Mouse (Mus musculus) hindbrain, embryonic 15.5 days (tissue): ENCODE measurements around the gene Clnk. TPM values are rescaled to one million over a fixed set of nuclear protein-coding genes. Genes with fewer than 3 reads are reported as not detected.

Experiments used
- ATAC-seq: fragments of 200-750 bp; cut with Nextera tagmentation; 2 replicates; pipeline ENCODE4 v1.8.0; 2017; ENCODE audit warnings: low read depth, moderate number of reproducible peaks, moderate TSS enrichment; ENCODE audit not compliant: low FRiP score
- H3K27ac ChIP-seq: fragments of 300-500 bp; sonication (generic); replicated peaks from 2 replicates; pipeline ENCODE4 v1.5.1; 2015; ENCODE audit warnings: mild to moderate bottlenecking, inconsistent platforms
- H3K27me3 ChIP-seq: fragments of 300-500 bp; sonication (generic); 2 replicates; pipeline ENCODE4 v1.6.1; 2015; ENCODE audit warnings: control low read depth, inconsistent platforms
- H3K36me3 ChIP-seq: fragments of 300-500 bp; sonication (generic); 2 replicates; pipeline ENCODE4 v1.6.1; 2015; ENCODE audit warnings: control low read depth, inconsistent platforms
- H3K4me1 ChIP-seq: fragments of 300-500 bp; sonication (generic); replicated peaks from 2 replicates; pipeline ENCODE4 v1.6.1; 2015; ENCODE audit warnings: control low read depth, inconsistent platforms
- H3K4me2 ChIP-seq: fragments of 300-500 bp; sonication (generic); 2 replicates; pipeline ENCODE4 v1.6.1; 2015; ENCODE audit warnings: moderate library complexity, mild to moderate bottlenecking, inconsistent platforms
- H3K4me3 ChIP-seq: fragments of 300-500 bp; sonication (generic); 2 replicates; pipeline ENCODE4 v1.5.1; 2015; ENCODE audit warnings: mild to moderate bottlenecking, inconsistent platforms
- H3K9ac ChIP-seq: fragments of 300-500 bp; sonication (generic); 2 replicates; pipeline ENCODE4 v1.6.1; 2015; ENCODE audit warnings: inconsistent platforms
- H3K9me3 ChIP-seq: fragments of 300-500 bp; sonication (generic); 2 replicates; pipeline ENCODE4 v1.6.1; 2016; ENCODE audit warnings: control low read depth, inconsistent platforms
- WGBS: fragments of 180-500 bp; shearing (Covaris S2); methylation state at CpG from one replicate; pipeline ENCODE4 v1.1.7; 2015; 5-methylcytosine and 5-hydroxymethylcytosine counted together
- polyA plus RNA-seq: library from polyadenylated mRNA; unstranded; fragments of >200 nt; fragmentation: Nextera tagmentation; extraction: Ambion mirVana; gene quantifications from 2 replicates; pipeline ENCODE4 v1.2.1, GENCODE M21; 2015

Clnk gene
- polyA plus RNA-seq, 1 experiment from 2014 or later = 0.09 TPM

DNA sequence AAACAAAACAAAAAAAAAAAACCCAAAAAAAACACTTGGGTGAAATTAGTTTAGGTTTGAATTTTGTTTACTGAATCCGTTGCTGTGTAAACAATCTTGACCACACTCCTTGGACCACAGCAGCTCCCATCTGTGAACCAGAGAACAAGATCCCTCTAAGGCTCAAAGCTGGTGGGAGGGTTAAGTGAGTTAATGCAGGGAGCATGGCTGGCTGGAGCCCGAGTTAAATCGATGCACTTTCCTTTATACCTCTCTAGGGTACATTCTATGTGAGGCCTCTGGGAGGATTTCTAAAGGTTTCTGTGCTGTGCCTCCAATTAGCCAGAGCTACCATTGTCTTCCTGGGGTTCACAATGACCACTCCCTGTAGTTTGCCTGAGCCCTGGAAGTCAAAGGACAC lies 1.2 kb downstream of the Clnk start:
- Histone ChIP-seq H3K4me1 (no peaks in the 10 kb centered on the region; the same call in 1 of the 2 replicates), H3K9me3 (no peaks in the 10 kb centered on the region), H3K4me2 (no peak overlapping the region), H3K27ac (no peak overlapping the region), H3K36me3 (no peaks in the 10 kb centered on the region), H3K4me3 (no peak overlapping the region), H3K27me3 (no peaks in the 10 kb centered on the region), H3K9ac (no peak overlapping the region)
- WGBS = 36% methylated on average over 3 of the region's 3 CpGs
- ATAC-seq = no peak

DNA sequence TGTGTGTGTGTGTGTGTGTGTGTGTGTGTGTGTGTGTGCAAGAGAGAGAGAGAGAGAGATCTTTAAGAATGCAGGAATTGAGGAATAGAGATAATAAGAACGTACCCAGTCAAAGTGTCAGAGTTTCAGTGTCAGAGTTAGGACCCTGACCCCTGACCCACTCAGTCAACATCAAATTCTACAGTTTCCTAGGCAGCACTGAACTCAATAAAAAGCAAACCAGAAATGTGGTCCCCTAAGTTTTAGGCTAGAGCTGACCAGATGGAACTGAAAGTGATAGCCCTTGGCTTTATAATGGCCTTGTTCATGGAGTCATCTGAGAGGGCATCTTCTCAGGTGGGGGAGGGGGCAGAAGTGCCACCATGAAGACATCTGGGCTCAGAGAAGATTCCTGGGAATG lies 1.7 kb downstream of the Clnk start:
- WGBS = 35% methylated on average over 1 of the region's 1 CpGs
- Histone ChIP-seq H3K9me3 (no peaks in the 10 kb centered on the region), H3K27me3 (no peaks in the 10 kb centered on the region), H3K36me3 (no peaks in the 10 kb centered on the region), H3K4me3 (no peak overlapping the region), H3K9ac (no peak overlapping the region), H3K27ac (no peak overlapping the region), H3K4me2 (no peak overlapping the region), H3K4me1 (no peaks in the 10 kb centered on the region)
- no peak for ATAC-seq

DNA sequence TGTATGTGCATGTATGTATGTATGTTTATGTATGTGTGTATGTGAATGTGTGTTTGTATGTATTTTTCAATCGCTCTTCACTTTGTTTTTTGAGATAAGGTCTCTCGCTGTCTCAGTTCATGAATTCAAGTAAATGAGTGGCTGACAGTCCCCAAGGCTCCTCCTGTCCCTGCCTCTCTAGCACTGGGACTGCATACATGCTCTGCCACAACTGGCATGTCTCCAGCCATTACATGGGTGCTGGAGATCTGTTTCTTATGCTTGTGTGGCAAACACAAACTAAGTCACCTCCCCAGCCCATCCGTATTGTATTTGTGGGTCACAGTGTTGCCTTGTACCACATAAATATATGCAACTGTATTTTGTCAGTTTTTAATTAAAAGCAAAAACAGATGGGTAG lies 3.7 kb downstream of the Clnk start:
- H3K27ac ChIP-seq = no peak overlapping the region
- H3K36me3 ChIP-seq = no peaks in the 10 kb centered on the region
- ATAC-seq = no peak
- no peaks in the 10 kb centered on the region for H3K9me3 ChIP-seq
- no peak overlapping the region for H3K4me2 ChIP-seq
- no peak overlapping the region for H3K4me3 ChIP-seq
- WGBS = 96% methylated on average over 3 of the region's 3 CpGs
- no peaks in the 10 kb centered on the region for H3K27me3 ChIP-seq
- no peak overlapping the region for H3K9ac ChIP-seq
- H3K4me1 ChIP-seq = no peaks in the 10 kb centered on the region

DNA sequence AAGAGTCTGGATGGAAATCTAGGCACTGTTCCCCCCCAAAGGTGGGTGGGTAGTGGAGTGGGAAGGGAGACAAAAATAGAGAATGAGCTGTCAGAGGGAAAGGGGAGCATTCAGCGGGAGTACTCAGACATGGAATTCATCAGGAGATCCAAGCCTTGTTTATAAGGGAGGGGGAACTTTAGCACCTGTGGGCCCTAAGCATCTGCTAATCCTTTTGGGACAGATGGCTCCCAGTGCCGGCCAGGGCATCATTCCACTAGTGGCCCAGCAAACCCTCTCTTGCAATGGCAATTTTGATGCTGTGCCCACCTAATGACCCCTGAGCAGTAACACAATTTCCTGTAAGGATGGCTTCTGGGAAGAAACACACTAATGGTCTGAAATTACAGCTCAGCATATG lies 5.0 kb downstream of the Clnk start:
- Histone ChIP-seq H3K4me2 (no peak overlapping the region), H3K4me1 (no peaks in the 10 kb centered on the region), H3K36me3 (no peaks in the 10 kb centered on the region), H3K27me3 (no peaks in the 10 kb centered on the region), H3K9ac (no peak overlapping the region), H3K9me3 (no peaks in the 10 kb centered on the region), H3K4me3 (no peak overlapping the region), H3K27ac (no peak overlapping the region)
- no peak for ATAC-seq
- WGBS = 69% methylated on average over 2 of the region's 2 CpGs

DNA sequence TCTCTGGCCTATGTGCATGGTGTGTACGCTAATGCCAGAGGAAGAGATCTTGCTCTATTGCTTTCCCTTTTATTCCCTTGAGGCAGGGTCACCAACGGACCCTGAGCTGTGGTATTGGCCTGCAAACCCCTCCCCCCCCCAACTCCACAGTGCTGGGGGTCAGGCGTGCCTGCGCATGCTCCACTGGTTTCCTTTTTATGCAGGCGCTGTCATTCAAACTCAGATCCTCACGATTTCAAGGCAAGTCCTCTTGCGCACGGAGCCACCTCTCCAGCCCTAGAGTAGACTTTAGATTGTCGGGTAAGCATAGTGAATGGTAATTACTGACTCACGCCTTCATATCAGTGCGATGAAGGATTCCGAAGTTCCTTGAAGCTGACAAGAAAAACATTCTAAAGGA lies 6.1 kb downstream of the Clnk start:
- no peak for ATAC-seq
- 58% methylated on average over 12 of the region's 12 CpGs for WGBS
- H3K9ac ChIP-seq = no peak overlapping the region
- no peaks in the 10 kb centered on the region for H3K36me3 ChIP-seq
- no peak overlapping the region for H3K27ac ChIP-seq
- no peaks in the 10 kb centered on the region for H3K27me3 ChIP-seq
- no peak overlapping the region for H3K4me2 ChIP-seq
- H3K4me1 ChIP-seq = no peaks in the 10 kb centered on the region
- H3K9me3 ChIP-seq = no peaks in the 10 kb centered on the region
- no peak overlapping the region for H3K4me3 ChIP-seq

DNA sequence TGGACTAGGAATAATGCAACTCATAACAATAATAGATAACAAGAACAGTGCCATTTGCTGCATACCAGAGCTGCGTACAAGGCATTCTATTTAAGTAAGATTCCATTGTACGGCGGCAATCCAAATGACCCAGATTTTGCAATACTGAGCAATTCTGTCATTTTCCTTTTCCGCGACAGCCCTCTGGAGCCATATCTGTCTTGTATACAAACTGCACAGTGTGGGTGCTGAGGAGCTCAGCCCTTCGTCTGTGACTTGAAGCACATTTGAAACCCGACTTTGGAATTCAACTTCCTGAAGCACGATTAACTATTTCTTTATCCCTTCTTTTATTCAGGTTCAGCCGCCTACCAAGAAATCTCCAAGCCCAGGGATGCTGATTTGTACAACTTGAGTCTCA lies 6.6 kb downstream of the Clnk start:
- no peak overlapping the region for H3K4me2 ChIP-seq
- no peak overlapping the region for H3K9ac ChIP-seq
- no peak overlapping the region for H3K4me3 ChIP-seq
- H3K4me1 ChIP-seq = no peaks in the 10 kb centered on the region
- H3K27ac ChIP-seq = no peak overlapping the region
- no peaks in the 10 kb centered on the region for H3K36me3 ChIP-seq
- H3K9me3 ChIP-seq = no peaks in the 10 kb centered on the region
- ATAC-seq = no peak
- 81% methylated on average over 9 of the region's 9 CpGs for WGBS
- H3K27me3 ChIP-seq = no peaks in the 10 kb centered on the region

DNA sequence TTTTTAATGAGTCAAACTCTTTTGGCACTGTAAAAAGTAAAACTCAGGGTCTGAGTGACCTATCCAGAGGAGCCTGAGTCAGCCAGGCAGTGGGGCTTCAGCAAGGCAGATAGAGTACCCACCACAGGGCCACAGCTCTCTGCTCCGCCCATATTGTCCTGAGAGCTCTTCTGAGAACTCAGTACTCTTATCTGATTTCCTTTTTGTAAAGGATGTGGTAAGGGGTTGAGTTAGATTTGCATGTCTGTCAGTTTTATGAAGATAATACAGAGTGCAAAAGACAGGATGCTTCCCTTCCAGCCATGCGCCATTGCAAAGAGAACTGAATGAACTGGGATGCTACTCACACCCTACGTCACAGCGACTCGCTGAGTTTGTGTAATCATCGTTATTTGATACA lies 12.0 kb downstream of the Clnk start:
- Histone ChIP-seq H3K4me3 (no peak overlapping the region), H3K27me3 (no peaks in the 10 kb centered on the region), H3K4me2 (no peak overlapping the region), H3K9me3 (no peaks in the 10 kb centered on the region), H3K4me1 (peaks cover 4% of the 10 kb centered on the region; the same call in 1 of the 2 replicates), H3K9ac (no peak overlapping the region), H3K36me3 (no peaks in the 10 kb centered on the region), H3K27ac (no peak overlapping the region)
- 94% methylated on average over 6 of the region's 6 CpGs for WGBS
- no peak for ATAC-seq

DNA sequence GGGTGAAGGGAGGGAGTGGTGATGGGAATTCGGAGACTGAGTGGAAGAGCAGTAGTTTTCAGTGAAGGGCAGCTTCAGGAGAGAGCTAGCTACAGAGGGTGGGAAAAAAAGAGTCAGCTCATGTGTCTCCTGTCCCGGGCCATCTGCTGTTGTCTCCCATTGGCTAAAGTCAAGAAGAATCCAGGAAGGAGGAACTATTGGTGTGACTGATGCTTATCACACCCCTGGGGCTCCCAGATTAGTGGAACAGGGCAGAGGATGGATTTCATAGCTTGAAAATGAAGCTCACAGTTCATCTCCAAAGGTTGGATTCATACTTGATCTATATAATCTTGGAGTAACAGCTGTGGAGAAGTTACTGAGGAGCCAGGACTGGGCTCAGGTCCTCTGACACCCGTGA lies 13.6 kb downstream of the Clnk start:
- H3K4me2 ChIP-seq = no peak overlapping the region
- H3K9me3 ChIP-seq = no peaks in the 10 kb centered on the region
- H3K27me3 ChIP-seq = no peaks in the 10 kb centered on the region
- H3K4me3 ChIP-seq = no peak overlapping the region
- no peak for ATAC-seq
- no peaks in the 10 kb centered on the region for H3K36me3 ChIP-seq
- no peak overlapping the region for H3K27ac ChIP-seq
- H3K9ac ChIP-seq = no peak overlapping the region
- WGBS = 67% methylated on average over 3 of the region's 3 CpGs
- peaks cover 4% of the 10 kb centered on the region; the same call in 1 of the 2 replicates for H3K4me1 ChIP-seq

DNA sequence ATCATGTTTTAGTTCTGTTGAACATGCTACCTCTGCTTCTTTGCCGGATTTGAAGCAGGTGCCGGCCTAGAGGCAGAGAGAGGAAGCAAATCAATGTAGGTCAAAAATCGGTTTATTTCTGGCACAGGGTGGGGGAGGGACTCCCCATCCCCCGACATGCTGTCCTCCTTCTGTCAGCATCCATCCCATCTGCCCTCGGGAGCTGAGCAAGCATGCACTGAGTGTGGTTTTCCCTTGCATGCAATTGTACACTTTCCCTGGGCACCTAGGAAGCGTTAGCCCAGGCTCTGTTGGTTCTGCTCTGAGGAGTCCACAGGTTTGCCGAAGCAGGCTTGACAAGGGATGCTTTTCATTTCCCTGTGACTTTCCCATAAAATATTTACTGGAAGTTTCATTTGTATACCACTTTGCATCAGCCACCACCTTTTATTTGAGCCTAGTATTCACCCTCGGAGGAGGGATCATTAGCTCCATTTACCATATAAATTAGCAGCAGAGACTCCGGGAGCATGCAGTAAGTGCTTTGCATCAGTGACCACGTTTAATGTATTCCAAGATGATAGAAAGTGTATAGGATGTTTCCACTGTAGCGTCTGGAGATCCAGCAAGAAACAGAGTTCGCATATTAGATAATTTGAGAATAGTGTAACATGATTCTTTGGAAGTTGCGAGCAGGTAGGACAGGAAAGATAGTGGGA lies 14.2 kb downstream of the Clnk start:
- no peak overlapping the region for H3K27ac ChIP-seq
- 54% methylated on average over 13 of the region's 13 CpGs for WGBS
- H3K36me3 ChIP-seq = no peaks in the 10 kb centered on the region
- H3K27me3 ChIP-seq = no peaks in the 10 kb centered on the region
- no peak overlapping the region for H3K9ac ChIP-seq
- H3K9me3 ChIP-seq = no peaks in the 10 kb centered on the region
- H3K4me1 ChIP-seq = peaks cover 4% of the 10 kb centered on the region; the same call in 1 of the 2 replicates
- ATAC-seq = no peak
- H3K4me2 ChIP-seq = no peak overlapping the region
- no peak overlapping the region for H3K4me3 ChIP-seq

DNA sequence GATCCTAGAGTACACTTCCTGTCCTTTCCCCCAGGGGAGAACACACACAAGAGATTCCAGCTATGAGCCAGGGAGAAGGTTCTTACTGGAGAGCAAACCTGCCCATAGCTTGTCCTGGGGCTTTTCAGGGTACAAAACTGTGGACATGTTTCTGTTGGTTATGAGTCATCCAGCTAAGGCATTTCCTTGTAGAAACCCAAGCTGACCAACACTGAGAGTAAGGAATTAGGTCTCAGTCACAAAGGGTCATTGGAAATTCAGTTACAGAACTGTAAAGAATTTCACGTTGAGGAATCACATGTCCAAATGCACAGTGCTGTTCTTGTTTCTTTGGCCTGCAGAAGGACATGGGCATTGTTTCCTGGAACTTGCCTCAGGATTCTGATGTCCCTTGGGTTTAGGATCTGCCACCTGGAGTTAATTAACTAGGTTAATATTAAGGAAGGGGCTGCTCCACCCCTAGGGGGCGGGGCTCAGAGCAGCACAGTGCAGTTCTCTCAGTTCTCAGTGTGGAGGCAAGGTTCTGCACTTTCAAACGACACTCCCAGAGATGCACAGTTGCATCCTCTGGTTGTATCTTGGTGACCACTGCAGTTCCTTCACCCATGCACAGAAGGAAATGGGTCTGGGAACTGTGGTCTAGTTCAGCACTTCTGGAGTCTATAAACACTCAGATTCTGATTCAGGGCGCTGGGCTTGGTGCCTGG lies 18.4 kb downstream of the Clnk start:
- Histone ChIP-seq H3K27ac (no peak overlapping the region), H3K4me2 (no peak overlapping the region), H3K9me3 (no peaks in the 10 kb centered on the region), H3K27me3 (no peaks in the 10 kb centered on the region), H3K9ac (no peak overlapping the region), H3K36me3 (no peaks in the 10 kb centered on the region), H3K4me3 (no peak overlapping the region), H3K4me1 (peaks cover 4% of the 10 kb centered on the region; the same call in 1 of the 2 replicates)
- ATAC-seq = no peak
- 56% methylated on average over 4 of the region's 4 CpGs for WGBS

DNA sequence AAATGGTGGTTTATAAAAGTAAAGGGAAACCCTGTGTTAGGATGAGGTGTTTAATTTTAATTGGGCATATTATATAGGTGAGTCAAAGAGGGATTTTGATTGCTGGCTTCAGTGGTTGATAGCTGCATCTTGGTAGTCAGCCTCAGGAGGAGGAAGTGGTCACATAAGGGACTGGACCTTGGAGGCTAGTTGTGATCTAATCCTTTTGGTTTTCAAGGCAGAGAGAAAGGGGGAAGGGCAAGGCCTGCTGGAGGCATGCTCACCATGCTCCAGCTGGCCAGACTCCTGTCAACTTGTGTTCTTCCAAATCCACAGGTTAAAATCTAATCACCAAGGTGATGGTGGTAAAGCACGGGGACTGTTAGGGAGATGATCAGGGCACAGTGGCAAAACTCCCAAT lies 19.0 kb downstream of the Clnk start:
- Histone ChIP-seq H3K4me1 (peaks cover 4% of the 10 kb centered on the region; the same call in 1 of the 2 replicates), H3K27ac (no peak overlapping the region), H3K27me3 (no peaks in the 10 kb centered on the region), H3K9ac (no peak overlapping the region), H3K9me3 (no peaks in the 10 kb centered on the region), H3K36me3 (no peaks in the 10 kb centered on the region), H3K4me3 (no peak overlapping the region), H3K4me2 (no peak overlapping the region)
- 72% methylated on average over 1 of the region's 1 CpGs for WGBS
- ATAC-seq = no peak

DNA sequence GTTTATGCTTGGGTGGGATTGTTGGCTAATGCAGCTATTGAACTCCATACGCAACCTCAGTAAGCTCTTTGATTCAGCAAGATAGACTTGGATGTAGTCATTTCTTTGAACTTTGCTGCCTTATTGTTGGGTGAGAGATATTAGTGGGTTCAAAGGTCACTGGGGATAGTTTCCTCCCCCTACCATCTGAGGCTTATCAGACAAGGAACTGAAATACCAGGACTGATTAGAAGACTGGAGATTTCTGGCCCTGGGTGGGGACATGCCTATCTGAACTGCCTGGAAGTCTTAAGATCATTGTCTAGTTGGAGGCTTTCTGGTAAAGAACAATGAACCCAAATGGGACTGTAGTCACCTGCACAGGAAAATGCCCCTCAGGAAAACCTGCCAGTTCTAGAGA lies 26.4 kb downstream of the Clnk start:
- ATAC-seq = no peak
- no peak overlapping the region for H3K9ac ChIP-seq
- H3K4me2 ChIP-seq = no peak overlapping the region
- H3K27me3 ChIP-seq = no peaks in the 10 kb centered on the region
- H3K27ac ChIP-seq = no peak overlapping the region
- H3K4me3 ChIP-seq = no peak overlapping the region
- 92% methylated on average over 1 of the region's 1 CpGs for WGBS
- H3K36me3 ChIP-seq = no peaks in the 10 kb centered on the region
- H3K4me1 ChIP-seq = no peaks in the 10 kb centered on the region
- no peaks in the 10 kb centered on the region for H3K9me3 ChIP-seq
